Mouse (Mus musculus) heart, adult 18-20 months (tissue): ENCODE results near the gene Pacrg. TPM values are rescaled to one million over a fixed set of nuclear protein-coding genes. Genes with fewer than 3 reads are reported as not detected.

Experiments
- DNase-seq, 2 experiments: peaks; one replicate each; pipeline ENCODE4 v3.0.0; 2021 to 2022; ENCODE audit warnings: mixed read lengths in 1 of 2
- total RNA-seq, 2 experiments: library from RNA; stranded (reverse); gene quantifications; 2 replicates each; pipeline ENCODE4 v1.2.3; 2021

Pacrg gene
- total RNA-seq, 2 experiments from 2014 or later: 1.1 to 2.1 TPM

DNA sequence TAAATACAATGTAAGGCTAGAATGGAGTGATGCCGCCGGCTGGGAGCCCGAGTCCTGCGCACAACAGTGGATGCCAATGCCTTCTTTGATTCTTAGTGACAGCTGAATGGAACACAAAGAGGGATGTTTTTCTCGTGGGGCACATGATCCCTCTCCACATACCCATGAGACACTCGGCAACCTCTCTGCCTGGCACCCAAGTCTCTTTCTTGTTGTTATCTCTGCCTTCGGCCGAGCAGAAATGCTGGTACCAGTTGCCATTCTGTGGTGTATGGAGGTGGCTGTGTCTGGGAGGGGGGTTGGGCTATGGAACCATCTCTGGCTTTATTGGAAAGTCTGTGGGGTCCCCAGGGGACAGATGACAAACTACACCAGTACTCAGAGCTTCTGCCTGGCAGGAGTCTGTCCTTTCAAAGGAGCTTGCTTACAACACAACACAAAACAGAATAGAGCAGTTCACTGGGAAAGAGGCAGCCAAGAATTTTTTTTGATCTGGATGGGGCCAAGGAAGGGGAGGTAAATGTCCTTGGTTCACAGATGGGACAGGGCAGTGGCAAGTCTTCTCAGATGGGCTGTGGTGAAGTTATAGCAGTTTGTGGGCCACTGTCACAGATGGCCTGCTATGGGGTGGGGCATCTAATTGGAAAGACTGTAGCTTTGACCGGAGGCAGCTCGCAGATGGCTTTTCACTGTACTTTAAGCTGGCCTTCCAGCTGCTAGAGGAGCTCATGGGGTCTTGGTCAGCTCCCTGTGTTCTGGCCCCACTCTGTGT lies 388.6 kb downstream of the Pacrg start:
- no peak for DNase-seq

DNA sequence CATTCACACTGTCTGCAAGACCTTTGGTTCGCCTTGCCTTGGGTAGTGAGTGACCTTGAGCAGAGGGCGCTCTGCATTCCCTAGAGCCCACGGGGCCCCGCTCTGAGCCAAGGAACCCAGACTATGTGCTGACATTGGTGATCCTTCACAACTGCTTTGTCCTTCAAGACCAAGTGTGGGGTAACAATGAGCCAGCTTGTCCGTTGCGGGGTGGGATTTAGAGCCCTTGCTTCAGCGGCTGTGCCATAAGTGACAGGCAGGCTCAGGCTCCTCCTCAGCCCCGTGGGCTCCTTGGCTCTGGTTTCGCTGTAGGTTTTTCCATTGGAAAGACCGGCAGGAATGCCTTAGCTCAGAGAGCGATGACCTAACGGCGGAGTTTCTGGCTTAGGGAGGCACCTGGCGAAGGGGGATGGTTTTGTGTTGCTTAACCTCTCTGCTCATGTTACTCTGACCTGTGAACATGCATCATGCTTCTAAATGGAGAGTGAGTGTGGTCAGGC lies 390.3 kb downstream of the Pacrg start:
- DNase-seq: peak; percentile 56 to 66

DNA sequence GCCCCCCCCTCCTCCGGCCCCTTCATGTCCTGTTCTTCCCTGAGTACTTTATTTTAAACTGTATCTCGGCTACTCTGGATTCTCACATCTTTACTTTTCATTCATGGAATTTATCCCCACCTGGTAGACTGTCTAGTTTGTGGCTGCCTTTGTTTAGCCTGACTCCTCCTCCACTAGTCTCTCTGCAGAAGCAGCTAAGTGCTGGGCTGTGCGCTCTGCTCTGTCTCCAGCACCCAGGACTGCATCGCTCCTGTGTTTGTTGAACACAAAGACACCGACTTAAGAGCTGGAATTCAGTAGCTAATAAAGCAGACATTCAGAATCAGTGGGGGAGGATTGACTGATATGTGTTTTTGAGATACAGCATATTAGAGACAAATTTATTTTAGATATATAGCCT lies 391.7 kb downstream of the Pacrg start:
- no peak for DNase-seq

DNA sequence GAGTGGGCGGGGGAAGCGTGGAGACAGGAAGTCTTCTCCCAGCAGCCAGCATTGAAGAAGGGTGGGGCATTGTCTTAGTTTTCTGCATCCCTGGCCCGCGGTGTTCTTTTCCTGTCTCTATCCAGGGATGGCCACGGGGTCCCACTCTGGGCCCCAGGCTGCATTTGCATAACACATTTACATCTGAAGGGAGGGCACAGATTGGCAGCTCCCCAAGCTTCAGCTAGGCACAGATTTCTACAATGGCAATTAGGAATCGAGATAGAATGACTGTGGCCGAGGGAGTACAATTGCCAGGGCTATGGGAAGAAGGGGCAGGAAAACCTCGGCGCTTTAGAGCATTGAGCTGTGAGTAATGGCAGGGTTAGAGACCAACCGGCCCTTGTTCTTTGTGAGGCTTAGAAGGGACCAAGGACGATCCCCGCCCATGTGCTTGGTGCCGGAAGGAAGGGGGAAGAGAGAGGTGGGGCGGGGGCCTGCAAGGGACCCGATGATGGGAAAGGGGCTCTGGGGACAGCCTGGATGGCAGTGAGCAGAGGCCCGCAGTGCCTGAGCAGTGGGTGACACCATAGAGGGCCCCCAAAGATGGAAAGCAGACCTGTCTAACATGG lies 398.5 kb downstream of the Pacrg start:
- peak in 1 of 2 experiments; percentile 21 for DNase-seq

DNA sequence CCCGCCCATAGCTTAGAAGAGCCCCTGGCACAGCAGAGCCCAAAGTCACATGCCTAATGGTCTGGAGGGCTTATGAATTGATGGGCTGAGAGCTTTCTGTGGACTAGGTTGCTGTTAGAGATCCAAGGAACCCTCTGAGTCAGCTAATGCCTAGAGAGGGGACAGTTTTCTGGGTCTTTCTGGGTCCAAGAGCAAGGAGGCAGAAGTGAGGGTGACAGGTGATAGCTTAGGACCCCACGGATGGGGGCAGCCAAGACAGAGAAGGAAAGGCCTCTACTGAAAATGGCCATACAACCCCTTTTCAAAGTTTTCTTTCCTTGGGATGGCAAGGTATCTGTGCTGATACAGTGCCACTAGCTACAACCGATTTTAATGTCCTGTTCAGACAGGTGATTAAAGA lies 399.1 kb downstream of the Pacrg start:
- DNase-seq: no peak

DNA sequence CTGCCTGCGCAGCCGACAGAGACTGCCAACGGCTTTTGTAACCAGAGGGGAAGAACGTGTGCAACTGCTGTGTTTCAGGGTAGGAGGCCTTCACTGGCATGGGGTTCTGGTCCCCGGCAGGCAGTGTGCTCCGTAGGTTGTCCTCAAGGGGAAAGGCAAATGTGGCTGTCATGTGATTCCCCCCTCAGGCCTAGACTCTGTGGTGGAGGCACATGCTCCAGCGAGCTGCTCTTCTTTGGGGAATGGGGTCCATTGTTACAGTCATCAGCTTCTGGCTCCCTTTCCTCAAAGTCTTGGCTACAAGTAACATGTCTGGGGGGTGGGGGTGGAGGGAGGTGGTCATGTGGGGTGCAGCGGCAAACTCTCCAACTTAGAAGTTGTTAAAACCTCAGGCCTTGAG lies 400.3 kb downstream of the Pacrg start:
- no peak for DNase-seq

DNA sequence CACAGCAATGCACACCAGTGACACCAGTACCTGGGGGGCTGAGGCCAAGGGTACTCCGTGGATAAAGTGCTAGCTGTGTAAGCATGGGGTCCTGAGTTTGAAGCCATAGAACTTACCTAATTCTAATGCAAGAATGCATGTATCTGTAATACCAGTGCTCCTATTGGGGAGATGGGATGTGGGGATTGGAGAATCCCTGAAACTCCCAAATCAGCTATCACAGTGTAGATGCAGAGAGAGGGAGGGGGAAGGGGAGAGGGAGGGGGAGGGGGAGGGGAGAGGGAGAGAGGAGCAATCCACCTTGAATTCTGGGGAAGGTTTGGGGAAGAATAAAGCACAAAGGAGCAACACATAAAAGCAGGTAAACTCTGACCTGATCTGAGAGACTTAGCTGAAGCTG lies 405.2 kb downstream of the Pacrg start:
- no peak for DNase-seq

DNA sequence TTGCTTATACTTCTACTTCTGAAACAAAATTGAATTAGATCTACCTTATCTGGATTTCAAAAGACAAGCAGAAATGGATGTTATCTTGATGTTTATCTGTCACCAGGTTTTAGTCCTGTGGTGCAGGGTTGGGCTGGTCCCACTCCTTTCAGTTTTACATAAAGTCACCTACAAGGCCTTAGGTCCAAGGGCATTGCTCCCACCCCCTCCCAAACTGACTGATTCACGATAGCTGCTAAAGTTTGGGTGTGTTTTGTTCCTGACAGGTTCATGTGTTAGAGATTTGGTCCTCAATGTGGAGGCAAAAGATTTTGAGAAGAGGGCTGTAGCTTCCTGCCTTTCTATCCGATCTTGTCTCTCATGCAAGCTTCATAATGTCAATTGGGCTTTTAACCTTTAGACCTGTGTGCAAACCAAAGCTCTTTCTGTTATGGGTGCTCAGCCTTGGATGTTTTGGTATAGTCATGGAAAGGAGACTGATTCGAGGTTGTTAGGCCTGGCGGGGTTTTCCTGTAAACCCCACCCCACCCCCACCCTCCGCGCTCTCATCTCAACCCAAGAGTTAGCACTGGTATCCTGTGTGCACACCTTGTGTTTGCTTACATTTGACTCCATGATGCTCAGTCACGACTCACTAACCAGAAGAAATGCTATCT lies 407.5 kb downstream of the Pacrg start:
- no peak for DNase-seq

DNA sequence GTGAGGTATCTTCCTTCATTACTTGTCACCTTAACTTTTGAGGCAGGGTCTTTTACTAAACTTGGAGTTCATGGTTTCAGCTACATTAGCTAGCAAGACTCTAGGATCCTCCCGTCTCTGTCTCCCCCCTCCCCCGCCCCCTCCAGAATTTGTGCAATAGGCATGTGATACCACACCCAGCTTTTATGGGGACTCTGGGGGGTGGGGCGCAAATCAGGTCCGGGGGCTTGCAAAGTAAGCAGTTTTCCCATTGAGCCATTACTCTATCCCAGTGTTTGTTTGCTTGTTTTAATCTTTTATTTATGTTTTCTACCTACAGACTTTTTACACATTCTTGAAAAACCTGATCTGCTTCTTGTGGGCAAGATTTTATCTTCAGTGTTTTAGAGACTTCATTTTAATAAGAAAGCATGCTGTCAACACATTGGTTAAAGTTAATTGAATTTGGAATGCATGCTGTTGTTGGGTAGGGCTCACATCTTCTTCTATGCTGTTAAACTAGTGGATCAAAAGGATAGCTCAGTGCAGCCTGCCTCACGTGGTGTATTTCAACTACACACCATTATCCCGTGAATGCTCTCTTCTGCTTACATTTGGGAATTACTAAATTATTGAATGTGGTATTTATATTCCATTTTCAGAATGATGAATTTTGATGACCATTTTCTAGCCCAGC lies 408.1 kb downstream of the Pacrg start:
- no peak for DNase-seq

DNA sequence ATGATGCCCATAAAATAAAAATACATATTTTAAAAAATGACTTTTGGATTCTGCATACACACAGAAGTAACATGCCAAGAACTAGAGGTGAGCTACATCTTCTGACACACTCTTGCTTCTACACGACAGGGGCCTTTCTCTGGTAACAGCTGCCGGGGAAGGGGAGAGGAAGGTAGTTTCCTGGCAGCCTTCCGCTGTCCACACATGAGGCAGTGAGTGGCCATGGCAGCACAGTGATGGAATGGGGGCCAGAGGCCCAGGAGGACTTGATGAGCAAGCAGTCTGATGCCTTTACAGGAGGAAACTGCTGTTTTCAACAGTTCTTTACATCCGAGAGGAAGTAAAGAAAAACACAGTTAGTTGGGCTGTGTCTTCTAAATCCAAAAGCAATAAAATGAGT lies 409.3 kb downstream of the Pacrg start:
- DNase-seq: no peak

DNA sequence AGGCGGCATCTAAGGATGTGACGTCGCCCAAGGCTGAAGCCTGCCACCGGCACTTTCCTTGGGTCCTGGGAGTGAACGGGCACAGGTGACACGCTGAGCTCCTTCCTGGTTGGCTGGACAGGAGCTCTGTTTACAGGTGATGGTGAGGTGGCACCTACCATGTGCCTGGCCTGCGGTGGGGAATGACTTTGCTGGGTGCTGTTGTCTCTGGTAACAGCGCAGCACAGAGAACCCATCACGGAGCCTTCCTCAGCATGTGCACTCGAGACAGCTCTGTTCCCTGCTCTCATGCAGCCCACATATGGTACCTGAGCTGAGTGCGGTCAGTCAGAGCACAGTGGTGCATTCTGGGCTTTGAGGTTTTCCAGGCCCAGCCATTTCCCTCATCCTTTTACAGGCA lies 410.7 kb downstream of the Pacrg start:
- DNase-seq: no peak

DNA sequence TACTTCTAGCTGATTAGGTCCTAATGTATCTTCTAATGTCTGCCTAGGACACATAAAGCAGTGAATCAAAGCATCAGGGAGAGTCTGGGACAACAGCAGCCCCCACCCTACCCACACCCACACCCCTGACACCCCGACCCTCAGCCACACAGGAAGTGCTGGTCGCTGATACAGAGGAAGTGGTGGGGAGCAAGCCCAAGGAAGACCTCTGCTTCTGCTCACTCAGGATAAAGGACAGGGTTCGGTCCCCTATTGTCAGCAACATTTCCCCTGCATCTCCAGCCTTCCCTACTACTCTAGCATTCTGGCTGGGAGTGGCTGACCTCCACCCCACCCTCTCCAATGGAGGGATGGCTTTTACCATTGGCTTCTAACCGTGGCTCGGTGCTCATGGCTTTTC lies 414.8 kb downstream of the Pacrg start:
- no peak for DNase-seq

DNA sequence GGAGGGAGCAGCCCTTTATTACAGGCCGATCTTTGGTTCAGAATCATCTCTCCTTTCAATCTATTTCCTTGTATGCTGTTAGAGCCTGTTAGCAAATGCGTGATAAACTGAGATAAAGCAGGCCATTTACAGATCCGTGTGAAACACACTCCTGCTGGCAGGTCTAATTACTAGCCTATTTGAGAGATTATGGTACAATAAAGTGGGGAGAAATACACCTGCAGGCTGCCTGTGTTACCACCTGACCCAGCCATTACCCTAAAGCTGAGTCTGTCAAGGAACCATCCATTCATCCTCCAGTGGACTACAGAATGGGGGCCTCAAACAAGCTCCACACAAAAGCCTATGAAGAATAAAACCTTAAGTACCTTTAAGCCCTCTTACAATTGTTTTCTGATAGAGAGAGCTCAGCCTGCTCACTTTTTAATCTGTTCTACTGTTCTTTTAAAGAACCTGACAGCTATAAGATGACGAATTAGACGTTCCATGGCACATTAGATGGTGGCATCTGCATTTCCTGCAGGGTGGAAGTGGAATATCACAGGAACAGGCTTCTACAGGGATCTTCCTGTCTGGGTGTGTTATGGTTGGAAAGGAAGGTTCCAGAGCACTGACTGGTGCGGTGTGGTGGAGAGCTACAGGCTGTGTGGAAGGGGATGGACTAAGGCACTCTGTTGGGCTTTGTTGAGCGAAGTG lies 422.4 kb downstream of the Pacrg start:
- DNase-seq: no peak

DNA sequence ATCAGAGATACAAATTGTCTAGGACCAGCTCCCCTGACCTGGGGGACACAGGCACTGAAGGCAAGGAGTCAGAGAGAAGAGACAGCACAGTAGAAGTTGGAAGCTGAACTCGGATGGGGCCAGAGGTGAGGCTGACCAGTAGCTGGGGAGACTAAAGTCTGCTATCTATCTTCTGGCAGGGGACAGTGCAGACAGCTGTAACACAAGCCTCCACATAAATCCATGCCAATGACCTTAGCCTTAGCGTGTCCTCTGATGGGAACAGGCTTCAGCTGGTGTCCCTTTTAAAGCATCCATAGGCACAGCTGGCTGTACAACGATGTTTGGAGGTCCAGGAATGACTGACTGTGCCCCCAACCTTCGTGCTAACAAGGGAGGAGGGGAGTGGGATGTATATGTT lies 423.1 kb downstream of the Pacrg start:
- DNase-seq: peak; percentile 56 to 67

DNA sequence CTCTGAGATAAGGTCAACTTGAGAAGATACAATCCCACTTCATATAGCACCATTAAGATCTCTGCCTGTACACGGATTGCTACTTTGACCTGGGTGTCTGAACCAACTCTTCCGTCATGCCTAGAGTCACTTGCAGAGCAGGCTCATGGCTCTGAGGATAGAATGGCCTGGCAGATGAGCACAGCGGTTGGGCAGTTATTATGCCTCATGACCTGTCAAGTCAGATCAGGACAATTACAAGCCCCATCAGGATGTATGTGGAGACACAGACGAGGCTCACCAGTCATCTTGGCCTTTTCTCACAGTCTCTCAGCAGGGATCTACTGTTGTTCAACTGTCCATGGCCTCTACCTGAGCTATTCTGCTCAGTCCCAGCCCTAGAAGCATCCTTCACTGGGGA lies 424.0 kb downstream of the Pacrg start:
- no peak for DNase-seq

DNA sequence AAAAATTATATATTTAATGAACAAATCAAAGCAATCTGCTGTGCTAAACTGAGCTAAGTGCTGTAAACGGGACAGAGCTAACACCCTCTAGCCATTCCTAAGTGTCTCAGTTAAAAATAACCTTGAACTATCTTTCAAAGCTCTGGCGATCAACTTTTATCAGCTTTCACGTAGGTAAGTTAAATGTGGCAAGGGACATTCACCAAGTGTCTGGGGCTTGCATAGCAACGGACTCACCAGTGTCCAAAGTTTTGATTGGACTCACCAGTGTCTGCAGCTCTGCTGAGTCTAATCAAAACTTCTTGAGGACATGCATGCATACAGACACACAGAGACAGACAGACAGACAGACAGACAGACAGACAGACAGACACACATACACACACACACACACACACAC lies 425.7 kb downstream of the Pacrg start:
- DNase-seq: peak in 1 of 2 experiments; percentile 68

DNA sequence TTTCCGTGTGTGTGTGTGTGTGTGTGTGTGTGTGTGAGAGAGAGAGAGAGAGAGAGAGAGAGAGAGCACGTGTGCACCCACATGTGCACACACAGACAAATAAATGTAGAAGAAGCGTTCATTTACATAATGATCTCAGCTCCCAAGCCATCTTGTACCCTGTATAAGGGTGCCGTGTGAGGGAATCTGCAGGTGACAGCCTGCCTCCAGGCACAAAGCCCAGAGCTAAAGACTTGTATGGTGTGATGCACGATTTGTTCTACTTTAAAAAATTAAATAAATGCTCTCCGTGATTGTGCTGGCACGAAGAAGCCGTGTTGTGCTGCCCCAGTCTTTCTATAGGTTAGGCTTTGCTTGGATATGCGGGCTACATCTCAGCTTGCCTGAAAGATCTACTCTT lies 426.2 kb downstream of the Pacrg start:
- no peak for DNase-seq

DNA sequence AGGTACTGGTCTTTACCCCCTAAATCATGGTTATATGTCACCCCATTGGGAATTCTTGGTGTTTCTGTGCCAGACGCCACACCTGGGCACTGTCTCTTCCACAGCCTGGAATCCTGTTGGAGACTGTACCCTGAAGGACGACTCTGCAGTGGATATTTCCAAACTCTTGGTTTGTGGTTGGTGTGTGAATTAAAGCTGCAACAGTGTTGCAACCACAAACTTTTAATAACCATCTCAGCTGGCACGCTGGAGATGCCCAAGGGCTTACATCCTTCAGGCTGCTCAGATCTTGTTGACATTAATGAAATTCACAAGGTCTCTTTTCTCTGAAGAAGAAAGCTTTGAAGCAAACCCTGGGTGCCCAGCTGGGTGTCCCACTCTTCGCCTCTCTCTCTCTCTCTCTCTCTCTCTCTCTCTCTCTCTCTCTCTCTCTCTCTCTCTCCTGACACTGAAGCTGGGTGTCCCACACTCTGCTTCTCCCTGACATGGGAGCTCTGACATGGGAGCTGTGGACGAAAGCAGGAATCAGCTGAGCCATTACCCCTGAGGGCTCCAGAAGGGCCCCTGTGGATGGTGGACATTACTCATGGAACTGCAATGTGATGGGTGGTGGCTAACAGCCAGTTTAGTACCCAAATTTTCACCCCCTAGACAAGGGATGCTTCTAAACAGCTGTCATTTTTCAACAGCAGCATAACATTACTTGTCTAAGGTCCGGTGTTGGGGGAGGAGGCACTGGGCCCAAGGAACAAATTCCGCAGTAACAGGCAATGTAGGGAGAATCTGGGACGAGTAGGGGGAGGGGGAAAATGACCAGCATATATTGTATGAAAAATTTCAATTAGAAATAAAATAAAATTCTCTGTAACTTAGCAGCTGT lies 429.3 kb downstream of the Pacrg start:
- no peak for DNase-seq

DNA sequence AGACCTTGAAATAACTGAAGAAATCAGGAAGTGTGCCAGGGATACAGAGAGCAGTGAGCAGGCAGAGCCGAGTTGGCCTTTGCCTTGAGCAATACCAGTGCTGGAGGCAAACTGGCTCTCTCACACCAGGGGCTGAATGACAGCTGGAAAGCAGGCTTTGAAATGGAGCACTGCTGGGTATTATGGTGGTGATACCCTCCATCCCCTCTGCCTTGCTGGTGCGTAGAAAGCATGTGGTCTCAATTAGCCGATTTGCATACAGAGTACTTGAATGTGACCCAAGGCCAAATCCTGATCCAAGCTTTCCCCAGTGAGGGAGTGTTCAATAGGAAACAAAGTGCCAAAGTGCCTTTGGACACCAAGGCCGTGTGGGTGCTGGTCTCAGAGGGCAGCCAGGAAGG lies 431.4 kb downstream of the Pacrg start:
- DNase-seq: peak in 1 of 2 experiments; percentile 24

DNA sequence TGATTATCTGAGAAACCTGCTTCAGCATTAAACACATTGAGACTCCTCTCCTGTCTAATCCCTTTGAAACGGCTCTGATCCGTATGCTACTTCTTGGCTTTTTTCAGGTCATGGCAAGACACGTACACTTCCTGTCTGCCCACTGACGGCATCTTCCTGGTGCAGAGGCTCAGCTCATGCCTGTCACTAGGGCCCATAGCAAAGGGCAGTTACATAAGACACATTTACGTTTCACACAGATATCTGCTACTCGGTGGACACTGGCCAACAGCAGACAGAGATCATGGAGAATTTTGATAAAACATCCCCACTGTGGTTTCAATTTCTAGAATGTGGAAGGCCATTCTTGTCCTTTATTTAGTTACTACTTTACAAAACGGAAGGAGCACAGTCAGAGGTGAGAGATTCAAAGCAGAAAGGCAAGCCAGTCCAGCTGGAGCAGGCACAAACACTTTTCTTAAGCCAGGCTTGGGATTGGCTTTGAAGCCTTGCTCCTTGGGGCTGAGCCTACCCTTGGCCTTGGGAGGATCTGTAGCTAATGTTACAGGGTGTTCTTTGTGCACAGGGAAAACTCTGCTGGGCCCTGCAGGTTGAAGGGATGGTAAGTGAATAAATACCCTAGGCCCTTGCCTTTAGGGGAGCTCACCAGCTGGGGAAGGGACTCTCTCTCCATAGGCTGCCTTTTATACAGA lies 432.9 kb downstream of the Pacrg start:
- no peak for DNase-seq

DNA sequence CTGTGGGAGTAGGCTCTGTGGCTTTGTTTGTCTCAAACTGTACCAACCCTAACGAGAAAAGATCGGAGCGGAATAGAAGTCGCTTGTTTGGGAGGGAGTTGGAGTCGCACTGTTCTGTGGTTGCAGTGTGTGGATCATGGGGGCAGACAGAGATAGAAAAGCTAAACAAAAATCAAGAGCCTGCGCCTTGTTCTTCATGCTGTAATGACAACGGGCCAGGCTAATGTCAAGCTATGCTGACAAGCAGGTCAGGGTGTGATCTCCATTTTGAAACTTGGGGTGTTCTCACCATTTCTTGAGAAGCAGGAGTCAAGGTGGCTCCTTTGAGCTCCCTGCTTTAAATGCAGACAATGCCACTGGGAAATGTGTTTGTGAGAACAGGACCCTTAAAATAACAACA lies 433.8 kb downstream of the Pacrg start:
- no peak for DNase-seq
